Mouse (Mus musculus): Measurements from ENCODE around the gene Spg11.

DNA sequence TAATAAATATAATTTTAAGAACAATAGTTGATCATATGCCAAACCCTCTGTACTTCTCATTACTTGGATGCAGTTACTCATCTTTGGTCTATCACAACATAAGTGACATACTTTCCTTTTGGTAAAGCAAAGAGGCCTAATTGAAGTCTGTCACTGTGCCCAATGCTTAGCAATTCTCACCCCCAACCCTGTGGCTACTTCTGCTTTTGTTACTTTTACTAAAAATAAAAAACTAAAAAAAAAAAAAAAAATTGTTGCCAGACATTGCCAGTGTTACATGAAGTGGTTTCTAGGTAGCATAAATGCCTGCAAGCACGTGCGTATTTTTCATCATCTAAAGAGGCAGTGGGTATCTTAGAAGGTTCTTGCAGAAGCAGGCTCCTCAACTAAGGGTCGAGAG lies 34.7 kb upstream of the Spg11 start:
- no peak for TF ChIP-seq CTCF (IDR thresholded peaks at IDR 0.05; ENCODE audit: control insufficient read depth, insufficient read depth, insufficient replicate concordance, low read depth, low read length)
- TF ChIP-seq POLR2A (IDR thresholded peaks at IDR 0.05; ENCODE audit: control insufficient read depth, low read depth, low read length): no peak
